Mouse (Mus musculus) lung, postnatal 25 days (tissue): ENCODE results near the gene Gm14525.
"Not testable (repeated sequence)": the region's sequence is repeated elsewhere in the genome, so short reads cannot be mapped to it uniquely, and the experiment has no call there.

Experiments
- DNase-seq: peaks from one replicate; pipeline ENCODE4 v3.0.0; 2022; ENCODE audit warnings: low spot score

The Gm14525 gene

GRCm38 (mm10) chrX:26702538-26702937 lies at the start of gene Gm14525:
Gene Gm14525, minus strand, starts transcription at chrX:26702638.
- DNase-seq = not testable (repeated sequence)
